Mouse (Mus musculus) olfactory bulb, adult 2 months (tissue): ENCODE measurements at regions not wholly inside any gene's neighbourhood (a gene's known extent, or its start where the extent isn't known, plus 50 kb on each side); places are given as distances from the start of the nearest gene placed in this dataset.

Source experiments
- CTCF ChIP-seq: fragments of 200-500 bp; IDR thresholded peaks from 2 replicates; pipeline ENCODE4 v1.5.1; 2012; ENCODE audit warnings: low read depth, mild to moderate bottlenecking, low read length, moderate library complexity; ENCODE audit not compliant: insufficient read depth
- POLR2A ChIP-seq: fragments of 200-500 bp; IDR thresholded peaks from 2 replicates; pipeline ENCODE4 v1.6.1; 2012; ENCODE audit warnings: mild to moderate bottlenecking, low read depth, low read length, moderate library complexity; ENCODE audit not compliant: insufficient read depth

- TF ChIP-seq CTCF, result no peak
- no peak for TF ChIP-seq POLR2A
These were observed 715.8 kb upstream of the Arpp21 start for GRCm38 (mm10) chr9:112951567-112951966.
